Mouse (Mus musculus) bone marrow macrophage, adult 2 months (primary cell): ENCODE measurements around the gene Gm15091. TPM values are rescaled to one million over a fixed set of nuclear protein-coding genes. Genes with fewer than 3 reads are reported as not detected.
"Not testable (repeated sequence)": the region's sequence is repeated elsewhere in the genome, so short reads cannot be mapped to it uniquely, and the experiment has no call there.

Experiments
- H3K27ac ChIP-seq: 2 replicates; pipeline ENCODE4 v1.5.1; 2012; ENCODE audit warnings: low read depth, low read length; ENCODE audit not compliant: insufficient read depth
- H3K4me1 ChIP-seq: 2 replicates; pipeline ENCODE4 v1.6.1; 2012; ENCODE audit warnings: low read length; ENCODE audit not compliant: control insufficient read depth, insufficient read depth
- H3K4me3 ChIP-seq: 2 replicates; pipeline ENCODE4 v1.5.1; 2012; ENCODE audit warnings: mild to moderate bottlenecking, low read length, moderate library complexity; ENCODE audit not compliant: insufficient read depth
- polyA plus RNA-seq: library from polyadenylated mRNA; stranded (reverse); fragments of >200 nt; gene quantifications from 2 replicates; pipeline ENCODE4 v1.2.4, GENCODE M21; 2012; ENCODE audit not compliant: missing spikeins, insufficient read depth, insufficient read length

The Gm15091 gene
- polyA plus RNA-seq = not detected in 2 replicates

- not testable (repeated sequence) for H3K4me1 ChIP-seq, H3K27ac ChIP-seq, H3K4me3 ChIP-seq
Observed at GRCm38 (mm10) chrX:149941355-149941754, at the start of gene Gm15091. Gene Gm15091 (plus strand): TSS chrX:149941655.

Other genes with a start within 250 kb of the Gm15091 start
- not detected in 2 replicates for gene Gm15097, start 157.2 kb upstream of the Gm15091 start, polyA plus RNA-seq